Mouse (Mus musculus) midbrain, postnatal 0 days (tissue): ENCODE measurements around the gene Map2k6. TPM values are rescaled to one million over a fixed set of nuclear protein-coding genes. Genes with fewer than 3 reads are reported as not detected.
A peak's percentile ranks its signal among the peaks of the same experiment; 100 is the strongest.

ENCODE experiments used
- ATAC-seq: fragments of 200-750 bp; cut with Nextera tagmentation; 2 replicates; pipeline ENCODE4 v1.8.0; 2017; ENCODE audit warnings: moderate number of reproducible peaks, mild to moderate bottlenecking, moderate TSS enrichment, moderate library complexity; ENCODE audit not compliant: low FRiP score
- DNase-seq: peaks from one replicate; pipeline ENCODE4 v3.0.0-alpha.2; 2015; ENCODE audit warnings: low spot score
- H3K27ac ChIP-seq: fragments of 300-500 bp; sonication (generic); 2 replicates; pipeline ENCODE4 v1.5.1; 2014; ENCODE audit warnings: low read depth, mild to moderate bottlenecking, low read length, mixed read lengths
- H3K27me3 ChIP-seq: fragments of 300-500 bp; sonication (generic); 2 replicates; pipeline ENCODE4 v1.6.1; 2014; ENCODE audit warnings: low read length, control low read depth, mixed read lengths; ENCODE audit not compliant: insufficient read depth
- H3K36me3 ChIP-seq: fragments of 300-500 bp; sonication (generic); 2 replicates; pipeline ENCODE4 v1.6.1; 2014; ENCODE audit warnings: low read length, control low read depth, mixed read lengths; ENCODE audit not compliant: insufficient read depth
- H3K4me1 ChIP-seq: fragments of 300-500 bp; sonication (generic); 2 replicates; pipeline ENCODE4 v1.6.1; 2014; ENCODE audit warnings: mild to moderate bottlenecking, control low read depth, antibody characterized with exemption, low read length, mixed read lengths; ENCODE audit not compliant: insufficient read depth
- H3K4me2 ChIP-seq: fragments of 300-500 bp; sonication (generic); 2 replicates; pipeline ENCODE4 v1.6.1; 2014; ENCODE audit warnings: low read depth, mild to moderate bottlenecking, low read length, mixed read lengths; ENCODE audit not compliant: poor library complexity, severe bottlenecking
- H3K4me3 ChIP-seq: fragments of 300-500 bp; sonication (generic); 2 replicates; pipeline ENCODE4 v1.5.1; 2014; ENCODE audit warnings: low read depth, mild to moderate bottlenecking, low read length, moderate library complexity
- H3K9ac ChIP-seq: fragments of 300-500 bp; sonication (generic); replicated peaks from 2 replicates; pipeline ENCODE4 v1.6.1; 2014; ENCODE audit warnings: mild to moderate bottlenecking, low read length, moderate library complexity, mixed read lengths; ENCODE audit not compliant: poor library complexity, severe bottlenecking
- H3K9me3 ChIP-seq: fragments of 300-500 bp; sonication (generic); 2 replicates; pipeline ENCODE4 v1.6.1; 2016; ENCODE audit warnings: low read length, control low read depth
- CTCF ChIP-seq: IDR thresholded peaks from 2 replicates; pipeline ENCODE4 v1.5.1; 2016; ENCODE audit warnings: antibody characterized with exemption, mild to moderate bottlenecking
- WGBS: fragments of 180-500 bp; shearing (Covaris S2); extraction: QIAGEN DNeasy Blood & Tissue Kit; methylation state at CpG from one replicate; pipeline ENCODE4 v1.1.7; 2014; 5-methylcytosine and 5-hydroxymethylcytosine counted together
- polyA plus RNA-seq: library from polyadenylated mRNA; unstranded; fragments of >200 nt; fragmentation: Nextera tagmentation; extraction: Ambion mirVana; gene quantifications from 2 replicates; pipeline ENCODE4 v1.2.1, GENCODE M21; 2015
- total RNA-seq: library from RNA; depleted of rRNA; stranded (reverse); fragments of >200 nt; gene quantifications from 2 replicates; pipeline ENCODE4 v1.2.3, GENCODE M21; 2014

Gene Map2k6
- total and polyA plus RNA-seq, 2 experiments from 2014 or later, result 10.6 to 12.3 TPM

GRCm38 (mm10) chr11:110411596-110411995, 12.7 kb downstream of the Map2k6 start:
- no peak overlapping the region for H3K27ac ChIP-seq
- ATAC-seq (no peak), DNase-seq (no peak)
- H3K9ac ChIP-seq, result no peak overlapping the region
- WGBS, result 91% methylated on average over 13 of the region's 13 CpGs
- no peaks in the 10 kb centered on the region for H3K4me1 ChIP-seq
- no peaks in the 10 kb centered on the region for H3K9me3 ChIP-seq
- H3K36me3 ChIP-seq, result no peaks in the 10 kb centered on the region
- H3K4me2 ChIP-seq, result no peak overlapping the region
- H3K27me3 ChIP-seq, result no peaks in the 10 kb centered on the region
- no peak for TF ChIP-seq CTCF
- H3K4me3 ChIP-seq, result no peak overlapping the region

GRCm38 (mm10) chr11:110414263-110414662, 15.3 kb downstream of the Map2k6 start:
- Histone ChIP-seq H3K36me3 (no peaks in the 10 kb centered on the region), H3K27me3 (no peaks in the 10 kb centered on the region), H3K4me2 (no peak overlapping the region), H3K4me1 (no peaks in the 10 kb centered on the region), H3K9me3 (no peaks in the 10 kb centered on the region), H3K4me3 (no peak overlapping the region), H3K27ac (no peak overlapping the region), H3K9ac (no peak overlapping the region)
- 90% methylated on average over 7 of the region's 7 CpGs for WGBS
- TF ChIP-seq CTCF, result no peak
- ATAC-seq (no peak), DNase-seq (no peak)

GRCm38 (mm10) chr11:110416691-110417090, 17.8 kb downstream of the Map2k6 start:
- peak overlapping the region; percentile 51 for H3K27ac ChIP-seq
- H3K9me3 ChIP-seq, result no peaks in the 10 kb centered on the region
- TF ChIP-seq CTCF, result no peak
- 31% methylated on average over 6 of the region's 6 CpGs for WGBS
- H3K4me3 ChIP-seq, result no peak overlapping the region
- H3K9ac ChIP-seq, result no peak overlapping the region
- H3K4me2 ChIP-seq, result no peak overlapping the region
- no peaks in the 10 kb centered on the region for H3K36me3 ChIP-seq
- no peaks in the 10 kb centered on the region for H3K4me1 ChIP-seq
- H3K27me3 ChIP-seq, result no peaks in the 10 kb centered on the region
- no peak for ATAC-seq
- no peak for DNase-seq

GRCm38 (mm10) chr11:110420463-110420862, 21.5 kb downstream of the Map2k6 start:
- WGBS, result 91% methylated on average over 7 of the region's 7 CpGs
- no peaks in the 10 kb centered on the region for H3K36me3 ChIP-seq
- no peak for ATAC-seq

GRCm38 (mm10) chr11:110426572-110427145, 27.7 kb downstream of the Map2k6 start:
- no peak for DNase-seq
- no peak for TF ChIP-seq CTCF
- Histone ChIP-seq H3K27ac (no peak overlapping the region), H3K9me3 (no peaks in the 10 kb centered on the region), H3K4me1 (no peaks in the 10 kb centered on the region), H3K9ac (no peak overlapping the region), H3K36me3 (no peaks in the 10 kb centered on the region), H3K4me3 (no peak overlapping the region), H3K27me3 (no peaks in the 10 kb centered on the region), H3K4me2 (no peak overlapping the region)
- WGBS, result 89% methylated on average over 6 of the region's 6 CpGs
- ATAC-seq, result no peak

More at GRCm38 (mm10) chr11:110420463-110420862, 21.5 kb downstream of the Map2k6 start:
- Histone ChIP-seq H3K9me3 (no peaks in the 10 kb centered on the region), H3K4me2 (no peak overlapping the region), H3K27me3 (no peaks in the 10 kb centered on the region), H3K9ac (no peak overlapping the region), H3K4me1 (no peaks in the 10 kb centered on the region), H3K4me3 (no peak overlapping the region), H3K27ac (no peak overlapping the region)
- peak; percentile 15 for DNase-seq
- no peak for TF ChIP-seq CTCF

GRCm38 (mm10) chr11:110427159-110427561, 28.2 kb downstream of the Map2k6 start:
- TF ChIP-seq CTCF, result no peak
- Histone ChIP-seq H3K36me3 (no peaks in the 10 kb centered on the region), H3K27ac (no peak overlapping the region), H3K9ac (no peak overlapping the region), H3K9me3 (no peaks in the 10 kb centered on the region), H3K4me3 (no peak overlapping the region), H3K4me2 (no peak overlapping the region), H3K4me1 (no peaks in the 10 kb centered on the region), H3K27me3 (no peaks in the 10 kb centered on the region)
- peak; percentile 27 for DNase-seq
- no peak for ATAC-seq
- 48% methylated on average over 11 of the region's 11 CpGs for WGBS
